Mouse (Mus musculus) forebrain, embryonic 12.5 days (tissue): Measurements from ENCODE around the gene Methig1. TPM values are rescaled to one million over a fixed set of nuclear protein-coding genes. Genes with fewer than 3 reads are reported as not detected.
A peak's percentile ranks its signal among the peaks of the same experiment; 100 is the strongest.
"Not testable (repeated sequence)": the region's sequence is repeated elsewhere in the genome, so short reads cannot be mapped to it uniquely, and the experiment has no call there.

Experiments used
- ATAC-seq: fragments of 200-750 bp; cut with Nextera tagmentation; 2 replicates; pipeline ENCODE4 v1.8.0; 2017; ENCODE audit warnings: moderate TSS enrichment; ENCODE audit not compliant: low FRiP score
- H3K27ac ChIP-seq: fragments of 300-500 bp; sonication (generic); 2 replicates; pipeline ENCODE4 v1.5.1; 2016; ENCODE audit warnings: mild to moderate bottlenecking
- H3K27me3 ChIP-seq: fragments of 300-500 bp; sonication (generic); 2 replicates; pipeline ENCODE4 v1.6.1; 2016; ENCODE audit warnings: mild to moderate bottlenecking
- H3K36me3 ChIP-seq: fragments of 300-500 bp; sonication (generic); replicated peaks from 2 replicates; pipeline ENCODE4 v1.6.1; 2016; ENCODE audit warnings: mild to moderate bottlenecking
- H3K4me1 ChIP-seq: fragments of 300-500 bp; sonication (generic); 2 replicates; pipeline ENCODE4 v1.6.1; 2016
- H3K4me2 ChIP-seq: fragments of 300-500 bp; sonication (generic); 2 replicates; pipeline ENCODE4 v1.6.1; 2016; ENCODE audit warnings: mild to moderate bottlenecking, moderate library complexity
- H3K4me3 ChIP-seq: fragments of 300-500 bp; sonication (generic); replicated peaks from 2 replicates; pipeline ENCODE4 v1.5.1; 2016; ENCODE audit warnings: mild to moderate bottlenecking
- H3K9ac ChIP-seq: fragments of 300-500 bp; sonication (generic); 2 replicates; pipeline ENCODE4 v1.6.1; 2016; ENCODE audit warnings: mild to moderate bottlenecking
- H3K9me3 ChIP-seq: fragments of 300-500 bp; sonication (generic); 2 replicates; pipeline ENCODE4 v1.6.1; 2016
- WGBS: fragments of 180-500 bp; shearing (Covaris S2); methylation state at CpG from one replicate; pipeline ENCODE4 v1.1.7; 2016; 5-methylcytosine and 5-hydroxymethylcytosine counted together
- polyA plus RNA-seq: library from polyadenylated mRNA; unstranded; fragments of >200 nt; fragmentation: Nextera tagmentation; extraction: Ambion mirVana; gene quantifications from 2 replicates; pipeline ENCODE4 v1.2.1, GENCODE M21; 2016

Gene Methig1
- polyA plus RNA-seq, 1 experiment from 2014 or later: not detected

DNA sequence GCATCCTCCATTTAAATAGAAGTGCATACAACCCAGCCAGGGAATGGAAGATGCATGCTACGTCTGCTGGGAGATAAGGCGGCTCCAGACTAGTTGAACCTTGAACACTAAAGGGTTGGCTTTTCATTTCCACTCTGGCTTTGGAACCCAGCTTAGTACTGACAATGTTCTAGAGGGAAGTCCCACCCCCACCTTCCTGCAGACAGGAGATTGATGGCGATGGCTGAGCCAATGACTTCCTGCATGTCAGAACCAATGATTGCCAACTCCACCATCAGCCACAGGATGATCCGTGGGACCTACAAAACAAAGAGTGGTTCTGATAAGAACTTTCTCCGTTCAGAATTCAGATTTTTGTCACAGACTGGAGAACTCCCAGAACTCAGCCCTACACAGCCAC is 53.1 kb downstream of the Methig1 start:
- no peak overlapping the region for H3K27ac ChIP-seq
- ATAC-seq: no peak
- H3K27me3 ChIP-seq: no peaks in the 10 kb centered on the region
- H3K4me1 ChIP-seq: no peaks in the 10 kb centered on the region
- no peak overlapping the region for H3K9ac ChIP-seq
- H3K4me2 ChIP-seq: no peak overlapping the region
- H3K36me3 ChIP-seq: peaks cover 80% of the 10 kb centered on the region
- no peak overlapping the region for H3K4me3 ChIP-seq
- no peaks in the 10 kb centered on the region for H3K9me3 ChIP-seq
- 92% methylated on average over 5 of the region's 5 CpGs for WGBS

DNA sequence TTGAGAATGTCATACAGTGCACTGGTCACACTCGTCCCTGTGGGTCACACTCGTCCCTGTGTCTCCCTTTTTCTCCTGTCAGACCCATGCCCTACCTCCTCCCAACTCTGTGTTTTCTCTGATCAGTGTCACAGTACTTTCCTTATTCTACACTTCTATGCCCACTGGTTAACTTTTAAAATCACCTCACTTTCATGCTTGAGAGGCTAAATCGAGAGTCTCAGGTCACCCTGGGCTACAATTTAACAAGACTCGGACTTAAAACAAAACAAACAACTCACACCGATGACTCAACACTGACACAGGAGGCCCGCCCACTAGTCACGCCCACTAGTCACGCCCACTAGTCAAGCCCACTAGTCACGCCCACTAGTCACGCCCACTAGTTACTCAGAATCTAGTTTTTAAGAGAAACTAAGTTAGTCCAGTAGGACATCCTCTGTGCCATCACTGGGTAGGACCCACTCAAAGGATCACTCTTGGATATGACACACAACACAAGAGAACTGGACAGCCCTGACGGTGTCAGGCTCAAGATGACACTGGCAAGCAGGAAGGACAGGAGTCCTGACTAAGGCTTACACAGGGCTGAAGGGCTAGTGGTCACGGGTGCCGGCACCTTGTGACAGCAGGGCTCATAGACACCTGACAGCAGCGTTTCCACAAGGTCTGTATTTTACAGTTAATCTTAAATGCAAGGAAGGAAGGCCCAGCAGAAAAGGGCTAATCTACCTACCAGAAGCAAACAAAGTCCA is 58.1 kb downstream of the Methig1 start:
- Histone ChIP-seq H3K27me3 (no peaks in the 10 kb centered on the region), H3K27ac (no peak overlapping the region), H3K4me2 (no peak overlapping the region), H3K9ac (no peak overlapping the region), H3K9me3 (no peaks in the 10 kb centered on the region), H3K36me3 (peaks cover 39% of the 10 kb centered on the region), H3K4me3 (no peak overlapping the region), H3K4me1 (0 out of 2 replicates have a peak, but pooled peaks cover 4% of the 10 kb centered on the region)
- no peak for ATAC-seq
- WGBS: 70% methylated on average over 14 of the region's 14 CpGs

DNA sequence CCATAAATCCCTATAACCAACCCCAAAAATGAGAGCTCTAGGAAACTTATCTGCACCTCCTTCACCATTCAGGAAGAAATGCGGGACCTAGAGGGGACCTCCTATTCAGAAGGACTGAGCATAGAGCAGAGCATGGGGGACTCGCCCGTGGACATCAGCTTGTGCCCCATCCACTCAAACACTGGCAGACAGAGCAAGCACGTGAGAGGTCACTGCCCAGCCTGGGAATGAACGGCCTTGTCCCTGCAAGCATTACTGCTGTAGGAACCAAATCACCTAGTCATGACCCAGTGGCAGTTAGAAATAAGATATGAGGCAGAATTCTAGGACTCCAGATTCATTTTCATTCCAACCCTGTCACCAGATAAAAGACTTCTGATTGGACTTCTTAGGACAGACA is 58.8 kb downstream of the Methig1 start:
- Histone ChIP-seq H3K36me3 (peaks cover 37% of the 10 kb centered on the region), H3K4me1 (0 out of 2 replicates have a peak, but pooled peaks cover 4% of the 10 kb centered on the region), H3K9ac (no peak overlapping the region), H3K27ac (no peak overlapping the region), H3K4me3 (no peak overlapping the region), H3K9me3 (no peaks in the 10 kb centered on the region), H3K27me3 (no peaks in the 10 kb centered on the region), H3K4me2 (no peak overlapping the region)
- 85% methylated on average over 5 of the region's 5 CpGs for WGBS
- ATAC-seq: no peak

DNA sequence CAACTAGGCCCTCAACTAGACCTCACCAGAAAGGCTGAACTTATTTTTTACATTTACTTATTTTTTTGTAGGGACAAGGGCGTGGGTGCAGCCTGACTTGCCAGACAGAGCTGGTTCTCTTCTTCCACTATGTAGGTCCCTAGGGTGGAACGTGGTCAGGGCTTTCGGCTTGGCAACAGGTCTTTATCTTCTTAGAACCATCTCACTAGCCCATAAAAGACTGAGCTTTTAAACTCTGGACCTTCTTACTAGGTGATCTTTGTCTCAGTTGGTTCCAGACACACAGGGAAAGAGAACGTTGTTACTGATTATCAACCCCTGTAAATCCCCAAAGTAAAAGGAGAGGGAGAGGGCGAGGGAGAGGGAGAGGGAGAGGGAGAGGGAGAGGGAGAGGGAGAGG is 60.4 kb downstream of the Methig1 start:
- peaks cover 30% of the 10 kb centered on the region for H3K36me3 ChIP-seq
- H3K4me2 ChIP-seq: no peak overlapping the region
- WGBS: 84% methylated on average over 4 of the region's 5 CpGs
- no peaks in the 10 kb centered on the region for H3K9me3 ChIP-seq
- H3K27me3 ChIP-seq: no peaks in the 10 kb centered on the region
- H3K27ac ChIP-seq: no peak overlapping the region
- 0 out of 2 replicates have a peak, but pooled peaks cover 4% of the 10 kb centered on the region for H3K4me1 ChIP-seq
- no peak overlapping the region for H3K4me3 ChIP-seq
- ATAC-seq: no peak
- H3K9ac ChIP-seq: no peak overlapping the region

DNA sequence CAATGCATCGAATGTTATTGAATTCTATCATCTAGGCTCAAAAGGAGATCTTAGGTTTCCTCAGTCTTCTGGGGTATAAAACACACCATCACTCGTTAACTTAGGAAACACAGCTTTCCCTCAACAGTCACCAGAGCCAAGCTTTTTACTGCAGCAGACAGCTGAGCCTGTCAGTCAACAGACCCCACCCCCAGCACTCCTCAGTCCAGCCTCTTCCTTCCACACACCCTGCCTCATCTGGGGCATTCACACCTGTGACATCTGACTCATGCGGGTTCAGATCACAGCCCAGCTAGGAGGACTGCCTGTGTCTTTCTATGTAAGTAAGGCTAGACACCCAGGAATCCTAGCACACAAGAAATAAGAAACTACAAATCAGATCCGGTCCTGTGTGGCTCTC is 61.1 kb downstream of the Methig1 start:
- Histone ChIP-seq H3K27ac (no peak overlapping the region), H3K9me3 (no peaks in the 10 kb centered on the region), H3K4me3 (no peak overlapping the region), H3K27me3 (no peaks in the 10 kb centered on the region), H3K9ac (no peak overlapping the region), H3K4me2 (no peak overlapping the region), H3K4me1 (0 out of 2 replicates have a peak, but pooled peaks cover 4% of the 10 kb centered on the region), H3K36me3 (peaks cover 24% of the 10 kb centered on the region)
- ATAC-seq: no peak
- 76% methylated on average over 4 of the region's 4 CpGs for WGBS

DNA sequence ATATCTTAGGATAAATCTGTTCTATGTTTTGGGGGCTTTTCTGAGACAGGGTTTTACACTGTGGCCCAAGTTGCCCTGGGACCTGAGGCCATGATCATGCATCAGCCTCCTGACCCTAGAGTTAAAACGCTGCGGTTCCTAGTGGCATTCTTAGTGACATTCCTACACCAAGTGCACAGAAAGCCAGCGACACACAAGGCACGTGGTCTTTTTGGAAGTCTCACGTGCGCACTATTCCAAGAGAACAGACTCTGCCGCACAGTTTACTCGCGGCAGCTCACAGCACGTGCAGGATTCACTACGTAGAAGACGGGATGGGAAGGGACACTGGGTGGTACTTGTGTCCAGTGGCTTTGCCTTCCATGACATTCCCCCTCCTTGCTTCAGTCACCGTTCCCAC is 62.0 kb downstream of the Methig1 start:
- Histone ChIP-seq H3K4me2 (no peak overlapping the region), H3K9me3 (no peaks in the 10 kb centered on the region), H3K36me3 (peaks cover 15% of the 10 kb centered on the region), H3K27ac (no peak overlapping the region), H3K9ac (no peak overlapping the region), H3K4me1 (peaks cover 7% of the 10 kb centered on the region; the same call in 1 of the 2 replicates), H3K27me3 (no peaks in the 10 kb centered on the region), H3K4me3 (no peak overlapping the region)
- no peak for ATAC-seq
- 95% methylated on average over 13 of the region's 13 CpGs for WGBS

DNA sequence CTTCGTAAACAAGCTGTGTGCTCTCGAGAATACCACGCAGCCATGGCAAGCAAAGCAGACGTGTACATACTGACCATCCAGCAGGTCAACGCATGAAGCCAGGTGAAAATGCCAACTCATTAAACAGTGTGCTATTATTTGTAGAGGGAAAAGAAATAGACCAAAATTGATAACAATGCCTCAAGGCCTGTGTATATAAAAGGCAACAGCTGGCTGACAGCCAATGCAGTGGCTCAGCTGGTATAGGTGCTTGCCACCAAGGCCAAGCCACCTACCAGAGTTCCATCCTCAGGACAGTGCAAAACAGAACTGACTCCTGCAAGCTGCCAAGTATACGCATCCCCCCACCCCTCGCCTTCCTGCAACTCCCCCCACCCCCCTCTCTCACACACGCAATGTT is 62.7 kb downstream of the Methig1 start:
- H3K9me3 ChIP-seq: no peaks in the 10 kb centered on the region
- WGBS: 86% methylated on average over 8 of the region's 8 CpGs
- no peak overlapping the region for H3K9ac ChIP-seq
- H3K4me3 ChIP-seq: no peak overlapping the region
- peaks cover 8% of the 10 kb centered on the region for H3K36me3 ChIP-seq
- H3K4me1 ChIP-seq: peaks cover 13% of the 10 kb centered on the region; the same call in 1 of the 2 replicates
- no peak overlapping the region for H3K27ac ChIP-seq
- H3K27me3 ChIP-seq: no peaks in the 10 kb centered on the region
- H3K4me2 ChIP-seq: no peak overlapping the region
- no peak for ATAC-seq

DNA sequence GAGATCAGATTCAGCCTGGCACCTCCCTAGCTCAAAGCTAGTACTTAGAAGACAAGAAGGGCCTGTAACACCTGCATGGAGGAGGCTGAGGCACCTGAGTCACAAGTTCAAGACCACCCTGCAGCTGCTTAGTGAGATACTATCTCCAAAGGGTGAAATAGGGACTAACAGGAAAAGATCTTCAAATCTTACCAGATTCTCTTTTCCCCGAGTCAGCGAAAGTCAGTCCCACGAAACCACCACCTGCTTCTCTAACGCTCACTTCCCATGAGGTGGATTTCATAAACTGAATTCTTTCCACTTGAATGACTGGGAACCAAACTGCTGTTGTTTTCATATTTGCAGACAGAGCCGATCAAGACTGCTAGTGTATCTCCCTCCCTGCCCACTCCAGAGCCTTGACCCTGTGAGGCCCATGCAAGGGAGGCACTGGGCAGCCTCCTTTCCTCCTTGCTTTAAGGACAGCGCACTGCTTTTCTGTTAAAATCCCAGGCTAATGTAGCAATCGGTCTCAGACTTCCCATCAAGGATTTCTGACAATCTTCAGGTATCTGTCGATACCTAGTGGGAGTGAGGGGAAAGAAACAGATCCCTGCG is 65.0 kb downstream of the Methig1 start:
- H3K27me3 ChIP-seq: no peaks in the 10 kb centered on the region
- H3K4me1 ChIP-seq: peaks cover 28% of the 10 kb centered on the region
- no peaks in the 10 kb centered on the region for H3K36me3 ChIP-seq
- H3K9ac ChIP-seq: no peak overlapping the region
- H3K9me3 ChIP-seq: no peaks in the 10 kb centered on the region
- ATAC-seq: no peak
- no peak overlapping the region for H3K4me2 ChIP-seq
- H3K27ac ChIP-seq: no peak overlapping the region
- no peak overlapping the region for H3K4me3 ChIP-seq
- 90% methylated on average over 9 of the region's 9 CpGs for WGBS

DNA sequence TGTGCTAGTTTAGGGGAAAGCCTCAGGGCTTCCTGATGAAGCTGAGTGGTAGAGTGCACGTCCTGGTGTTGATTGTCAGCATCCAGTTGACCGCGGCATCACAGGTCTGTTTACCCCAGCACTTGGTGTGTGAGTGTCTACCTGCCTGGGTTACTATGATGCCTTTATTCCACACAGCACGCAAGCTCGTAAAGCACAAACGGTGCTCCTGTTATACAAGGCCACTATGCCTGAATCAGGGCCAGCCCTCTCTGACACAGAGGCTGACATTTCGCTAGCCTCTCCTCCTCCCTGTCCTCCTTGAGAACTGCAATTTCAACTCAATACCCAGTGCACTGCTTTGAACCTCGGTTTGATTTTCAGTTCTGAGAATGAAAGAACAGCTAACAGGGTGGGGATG is 66.4 kb downstream of the Methig1 start:
- Histone ChIP-seq H3K4me1 (peaks cover 35% of the 10 kb centered on the region), H3K9ac (no peak overlapping the region), H3K27ac (no peak overlapping the region), H3K4me3 (no peak overlapping the region), H3K27me3 (peaks cover 12% of the 10 kb centered on the region), H3K36me3 (no peaks in the 10 kb centered on the region), H3K9me3 (no peaks in the 10 kb centered on the region), H3K4me2 (no peak overlapping the region)
- no peak for ATAC-seq
- 79% methylated on average over 8 of the region's 8 CpGs for WGBS

DNA sequence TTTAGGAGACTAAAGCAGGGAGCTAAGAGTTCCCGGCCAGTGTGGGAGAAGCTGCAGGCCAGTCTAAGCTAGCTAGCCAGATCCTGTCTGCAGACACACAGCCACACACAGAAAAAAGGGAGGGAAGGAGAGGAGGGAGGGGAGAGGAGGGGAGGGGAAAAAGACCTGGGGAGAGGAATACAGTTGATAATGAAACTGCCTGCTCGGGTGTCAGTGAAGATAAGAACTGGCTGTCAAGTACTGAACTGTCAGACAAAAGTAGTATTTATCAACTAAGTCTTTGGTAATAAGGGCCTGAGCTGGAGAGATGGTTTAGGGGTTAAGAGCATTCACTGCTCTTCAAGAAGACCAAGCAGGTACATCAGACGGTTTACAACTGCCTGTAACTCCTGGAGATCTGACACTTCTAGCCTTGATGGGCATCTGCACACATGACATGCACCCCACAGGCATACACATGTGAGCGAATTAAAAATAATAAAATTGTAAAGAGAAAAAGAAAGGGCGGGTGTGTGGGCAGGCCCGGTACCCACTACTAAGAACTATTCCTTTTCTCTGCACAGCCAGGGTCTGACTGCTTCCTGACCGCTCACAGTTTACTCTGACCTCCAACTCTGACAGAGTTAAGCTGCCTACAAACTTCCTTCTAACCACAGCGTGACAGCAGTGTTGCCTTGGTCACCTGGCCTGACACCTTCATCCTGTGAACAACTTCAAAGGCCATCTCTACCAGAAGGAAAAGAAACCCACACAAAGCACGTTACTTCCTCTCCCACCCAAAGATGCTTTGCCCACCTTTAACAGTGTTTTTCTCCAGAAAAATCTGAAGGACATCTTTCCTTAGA is 67.2 kb downstream of the Methig1 start:
- Histone ChIP-seq H3K27me3 (peaks cover 20% of the 10 kb centered on the region), H3K4me1 (peaks cover 38% of the 10 kb centered on the region), H3K4me3 (no peak overlapping the region), H3K9me3 (no peaks in the 10 kb centered on the region), H3K9ac (no peak overlapping the region), H3K27ac (no peak overlapping the region), H3K4me2 (no peak overlapping the region), H3K36me3 (no peaks in the 10 kb centered on the region)
- 77% methylated on average over 9 of the region's 9 CpGs for WGBS
- no peak for ATAC-seq

DNA sequence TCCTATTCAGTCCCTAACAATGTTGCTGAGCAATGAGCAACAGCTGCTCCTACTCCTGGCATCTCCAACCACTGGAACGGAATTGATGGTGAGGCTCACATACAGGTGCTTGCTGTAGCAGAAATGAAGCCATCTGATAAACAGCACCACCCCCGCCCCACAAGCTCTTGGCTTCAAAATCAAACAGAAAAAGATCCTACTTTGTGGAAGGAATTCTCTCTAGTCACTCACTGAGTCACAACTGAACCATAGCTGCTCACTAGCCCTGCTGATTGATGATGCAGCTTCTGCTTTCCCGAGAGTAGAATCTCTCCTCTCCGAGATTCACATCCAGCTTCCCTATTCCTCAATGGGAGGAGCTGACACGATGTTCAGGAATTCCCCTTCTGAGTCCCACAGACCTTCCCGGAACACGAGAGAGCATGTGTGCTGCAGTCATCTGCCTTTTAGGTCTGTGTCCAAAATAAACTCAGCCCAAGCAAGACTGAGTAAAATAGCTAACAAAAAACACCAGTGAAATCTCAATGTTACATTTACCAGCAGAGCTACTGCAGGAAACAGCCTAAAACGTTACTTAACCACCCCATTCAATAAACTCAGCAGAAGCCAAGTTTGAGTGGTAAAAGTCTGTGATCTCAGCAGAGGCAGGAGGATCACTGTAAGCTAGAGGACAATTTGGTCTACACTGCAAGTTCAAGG is 68.3 kb downstream of the Methig1 start:
- Histone ChIP-seq H3K9ac (peak overlapping the region; percentile 91; the same call in 1 of the 2 replicates), H3K9me3 (no peaks in the 10 kb centered on the region), H3K27ac (no peak overlapping the region), H3K4me3 (peak overlapping the region; percentile 99), H3K4me2 (peak overlapping the region; percentile 90), H3K36me3 (no peaks in the 10 kb centered on the region), H3K4me1 (peaks cover 38% of the 10 kb centered on the region), H3K27me3 (peaks cover 29% of the 10 kb centered on the region)
- no peak for ATAC-seq
- WGBS: 56% methylated on average over 8 of the region's 8 CpGs

DNA sequence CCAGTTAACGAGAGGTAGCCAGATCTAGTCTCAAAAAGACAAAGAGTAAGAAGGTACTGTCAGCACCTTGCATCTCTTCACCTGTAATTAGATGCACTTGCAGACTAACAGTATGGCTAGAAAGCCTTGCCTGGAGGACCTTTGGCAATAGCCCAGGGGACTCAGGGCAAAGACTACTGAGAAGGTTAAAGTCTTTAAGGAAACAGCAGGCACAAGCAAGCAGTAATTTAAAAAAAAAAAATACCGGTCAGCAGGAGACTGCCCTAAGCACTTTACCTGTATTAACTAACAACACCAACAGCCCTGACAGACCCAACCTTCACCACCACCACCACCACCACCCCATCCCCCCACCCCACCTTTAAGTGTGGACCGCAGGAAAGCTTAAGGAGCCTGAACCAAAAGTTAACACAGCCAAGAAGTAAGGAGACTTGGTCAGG is 68.8 kb downstream of the Methig1 start, which contains the start of gene Gm5475:
Gene Gm5475 (plus strand): TSS at position 390 of the 440 bp plus-strand sequence.
- Histone ChIP-seq H3K4me1 (peaks cover 38% of the 10 kb centered on the region), H3K4me3 (peak within 1 kb of the TSS; percentile 99), H3K4me2 (peak within 1 kb of the TSS; percentile 90), H3K27ac (peak within 1 kb of the TSS; percentile 9; the same call in 1 of the 2 replicates), H3K9ac (peak within 1 kb of the TSS; percentile 91), H3K27me3 (peaks cover 29% of the 10 kb centered on the region)
- not testable (repeated sequence) for H3K9me3 ChIP-seq, ATAC-seq, H3K36me3 ChIP-seq
- WGBS: 27% methylated on average over 3 of the region's 3 CpGs
